Mouse (Mus musculus): ENCODE measurements around the gene Fkbp9. TPM values are rescaled to one million over a fixed set of nuclear protein-coding genes. Genes with fewer than 3 reads are reported as not detected.

Fkbp9 gene
- polyA plus RNA-seq, 1 experiment from 2014 or later, result 104 TPM

GRCm38 (mm10) chr6:56923726-56924707 lies 92.2 kb downstream of the Fkbp9 start, which contains the start of the genes Nt5c3 and Vmn1r4:
Gene Nt5c3 (minus strand): TSS chr6:56923932.
Gene Vmn1r4 (plus strand): TSS chr6:56924015.
- no peaks in the 10 kb centered on the region for H3K27me3 ChIP-seq (ENCODE audit: insufficient read depth, low read length)
- no peaks in the 10 kb centered on the region for H3K9me3 ChIP-seq (replicated peaks; ENCODE audit: low read length)
- H3K27ac ChIP-seq, result peak within 1 kb of the TSS; percentile 90
- DNase-seq (ENCODE audit: low spot score), result peak; percentile 98
- 3% methylated on average over 64 of the region's 64 CpGs for WGBS
- H3K36me3 ChIP-seq (ENCODE audit: insufficient read depth, low read length), result no peaks in the 10 kb centered on the region
- H3K4me2 ChIP-seq (ENCODE audit: low read length), result peak within 1 kb of the TSS; percentile 71
- H3K4me1 ChIP-seq (replicated peaks; ENCODE audit: insufficient read depth, low read length), result peaks cover 6% of the 10 kb centered on the region; the same call in 1 of the 2 replicates
- no peak for TF ChIP-seq CTCF (IDR thresholded peaks at IDR 0.05; ENCODE audit: low read depth)
- peak within 1 kb of the TSS; percentile 80 for H3K4me3 ChIP-seq (replicated peaks; ENCODE audit: low read depth, low read length)
- H3K9ac ChIP-seq (ENCODE audit: low read depth, low read length), result peak within 1 kb of the TSS; percentile 76
- peak; percentile 96 for ATAC-seq (replicated peaks; ENCODE audit: low FRiP score, low read depth)

Other genes starting within 250 kb of the Fkbp9 start
- gene Lsm5, start 127.3 kb upstream of the Fkbp9 start, polyA plus RNA-seq (2015; fragmentation: Nextera tagmentation; extraction: Ambion mirVana), result 147 and 170 TPM in 2 replicates
- 9.1 and 10.0 TPM in 2 replicates for gene Avl9, start 117.2 kb upstream of the Fkbp9 start, polyA plus RNA-seq (2015; fragmentation: Nextera tagmentation; extraction: Ambion mirVana)
- gene Kbtbd2, start 34.2 kb upstream of the Fkbp9 start, polyA plus RNA-seq (2015; fragmentation: Nextera tagmentation; extraction: Ambion mirVana), result 16.0 TPM in 2 replicates
- 82.4 and 85.9 TPM in 2 replicates for gene Nt5c3, start 91.9 kb downstream of the Fkbp9 start, polyA plus RNA-seq (2015; fragmentation: Nextera tagmentation; extraction: Ambion mirVana)
- 0.28 and 0.62 TPM in 2 replicates for gene Vmn1r4, start 92.0 kb downstream of the Fkbp9 start, polyA plus RNA-seq (2015; fragmentation: Nextera tagmentation; extraction: Ambion mirVana)
- gene Vmn1r5, start 138.2 kb downstream of the Fkbp9 start, polyA plus RNA-seq (2015; fragmentation: Nextera tagmentation; extraction: Ambion mirVana), result not detected in 2 replicates
- not detected in 2 replicates for gene Vmn1r6, start 165.2 kb downstream of the Fkbp9 start, polyA plus RNA-seq (2015; fragmentation: Nextera tagmentation; extraction: Ambion mirVana)
- gene Vmn1r7, start 193.3 kb downstream of the Fkbp9 start, polyA plus RNA-seq (2015; fragmentation: Nextera tagmentation; extraction: Ambion mirVana), result not detected in 2 replicates
- gene Vmn1r8, start 200.2 kb downstream of the Fkbp9 start, polyA plus RNA-seq (2015; fragmentation: Nextera tagmentation; extraction: Ambion mirVana), result not detected in 2 replicates
- gene Vmn1r9, start 234.7 kb downstream of the Fkbp9 start, polyA plus RNA-seq (2015; fragmentation: Nextera tagmentation; extraction: Ambion mirVana), result not detected in 2 replicates